Mouse (Mus musculus) embryo, embryonic 10 days (tissue): ENCODE results near the gene B3gnt2.
A peak's percentile ranks its signal among the peaks of the same experiment; 100 is the strongest.

ENCODE experiments used
- DNase-seq: peaks from one replicate; pipeline ENCODE4 v3.0.0-alpha.2; 2015; ENCODE audit warnings: low spot score

The B3gnt2 gene

GRCm38 (mm10) chr11:22860335-22861227 lies at the start of gene B3gnt2:
TSS of gene B3gnt2 (minus strand) at chr11:22860961.
- DNase-seq: peak; percentile 48

GRCm38 (mm10) chr11:22906453-22906865 lies 45.7 kb upstream of the B3gnt2 start:
- DNase-seq: no peak

GRCm38 (mm10) chr11:22902923-22903322 lies 42.2 kb upstream of the B3gnt2 start:
- DNase-seq: no peak

- no peak for DNase-seq
Observed at GRCm38 (mm10) chr11:22900041-22900440, 39.3 kb upstream of the B3gnt2 start.

GRCm38 (mm10) chr11:22897642-22898041 lies 36.9 kb upstream of the B3gnt2 start:
- no peak for DNase-seq

GRCm38 (mm10) chr11:22897127-22897526 lies 36.4 kb upstream of the B3gnt2 start:
- no peak for DNase-seq

- DNase-seq: no peak
Observed at GRCm38 (mm10) chr11:22893075-22893474, 32.3 kb upstream of the B3gnt2 start.

- no peak for DNase-seq
Observed at GRCm38 (mm10) chr11:22892466-22892865, 31.7 kb upstream of the B3gnt2 start.

GRCm38 (mm10) chr11:22891876-22892275 lies 31.1 kb upstream of the B3gnt2 start:
- DNase-seq: no peak

- DNase-seq: no peak
Observed at GRCm38 (mm10) chr11:22891242-22891641, 30.5 kb upstream of the B3gnt2 start.

- DNase-seq: no peak
Observed at GRCm38 (mm10) chr11:22889224-22889623, 28.5 kb upstream of the B3gnt2 start.

GRCm38 (mm10) chr11:22886991-22887390 lies 26.2 kb upstream of the B3gnt2 start:
- DNase-seq: no peak

GRCm38 (mm10) chr11:22885350-22885749 lies 24.6 kb upstream of the B3gnt2 start:
- no peak for DNase-seq

- DNase-seq: no peak
Observed at GRCm38 (mm10) chr11:22883676-22884075, 22.9 kb upstream of the B3gnt2 start.

GRCm38 (mm10) chr11:22882926-22883325 lies 22.2 kb upstream of the B3gnt2 start:
- DNase-seq: no peak

GRCm38 (mm10) chr11:22880383-22881172 lies 19.8 kb upstream of the B3gnt2 start:
- DNase-seq: no peak

- no peak for DNase-seq
Observed at GRCm38 (mm10) chr11:22879645-22880044, 18.9 kb upstream of the B3gnt2 start.

- no peak for DNase-seq
Observed at GRCm38 (mm10) chr11:22876680-22877330, 16.0 kb upstream of the B3gnt2 start.

GRCm38 (mm10) chr11:22875279-22875678 lies 14.5 kb upstream of the B3gnt2 start:
- DNase-seq: no peak

- DNase-seq: no peak
Observed at GRCm38 (mm10) chr11:22874747-22875146, 14.0 kb upstream of the B3gnt2 start.

GRCm38 (mm10) chr11:22873383-22873782 lies 12.6 kb upstream of the B3gnt2 start:
- DNase-seq: no peak

- no peak for DNase-seq
Observed at GRCm38 (mm10) chr11:22872307-22872680, 11.5 kb upstream of the B3gnt2 start.
